Mouse (Mus musculus) thymus, postnatal 36 days (tissue): ENCODE data around the gene Slc5a1.
A peak's percentile ranks its signal among the peaks of the same experiment; 100 is the strongest.

ENCODE experiments used
- DNase-seq, 2 experiments: peaks; one replicate each; pipeline ENCODE4 v3.0.0; 2022; ENCODE audit warnings: mixed read lengths in 2 of 2

The Slc5a1 gene

GRCm38 (mm10) chr5:33104025-33104481 is at the start of gene Slc5a1:
Gene Slc5a1 (plus strand): TSS chr5:33104219.
- DNase-seq, result no peak

GRCm38 (mm10) chr5:33056126-33056765 is 47.8 kb upstream of the Slc5a1 start:
- DNase-seq, result no peak

- DNase-seq, result no peak
Measured at GRCm38 (mm10) chr5:33070071-33070470, 33.9 kb upstream of the Slc5a1 start.

- no peak for DNase-seq
Measured at GRCm38 (mm10) chr5:33076490-33077191, 27.4 kb upstream of the Slc5a1 start.

GRCm38 (mm10) chr5:33082896-33083295 is 21.1 kb upstream of the Slc5a1 start:
- no peak for DNase-seq

- no peak for DNase-seq
Measured at GRCm38 (mm10) chr5:33084599-33084998, 19.4 kb upstream of the Slc5a1 start.

GRCm38 (mm10) chr5:33091342-33091741 is 12.7 kb upstream of the Slc5a1 start:
- DNase-seq, result no peak

- no peak for DNase-seq
Measured at GRCm38 (mm10) chr5:33095315-33095714, 8.7 kb upstream of the Slc5a1 start.

GRCm38 (mm10) chr5:33102369-33103055 is 1.5 kb upstream of the Slc5a1 start:
- DNase-seq, result no peak

- DNase-seq, result no peak
Measured at GRCm38 (mm10) chr5:33104876-33105275, 857 bp downstream of the Slc5a1 start.

GRCm38 (mm10) chr5:33105660-33106059 is 1.6 kb downstream of the Slc5a1 start:
- no peak for DNase-seq

GRCm38 (mm10) chr5:33107056-33107455 is 3.0 kb downstream of the Slc5a1 start:
- DNase-seq, result no peak

GRCm38 (mm10) chr5:33107778-33108405 is 3.9 kb downstream of the Slc5a1 start:
- no peak for DNase-seq

GRCm38 (mm10) chr5:33121871-33122315 is 17.9 kb downstream of the Slc5a1 start:
- DNase-seq, result no peak

GRCm38 (mm10) chr5:33123658-33124057 is 19.6 kb downstream of the Slc5a1 start:
- DNase-seq, result no peak

- DNase-seq, result no peak
Measured at GRCm38 (mm10) chr5:33125318-33125717, 21.3 kb downstream of the Slc5a1 start.

- DNase-seq, result no peak
Measured at GRCm38 (mm10) chr5:33134132-33134531, 30.1 kb downstream of the Slc5a1 start.

GRCm38 (mm10) chr5:33135611-33136010 is 31.6 kb downstream of the Slc5a1 start:
- DNase-seq, result no peak

- DNase-seq, result no peak
Measured at GRCm38 (mm10) chr5:33142790-33143455, 38.9 kb downstream of the Slc5a1 start.

- DNase-seq, result peak in 1 of 2 experiments; percentile 5
Measured at GRCm38 (mm10) chr5:33144025-33144424, 40.0 kb downstream of the Slc5a1 start.

- DNase-seq, result no peak
Measured at GRCm38 (mm10) chr5:33146837-33147236, 42.8 kb downstream of the Slc5a1 start.

GRCm38 (mm10) chr5:33147691-33148090 is 43.7 kb downstream of the Slc5a1 start:
- DNase-seq, result no peak

GRCm38 (mm10) chr5:33193567-33193966 is 89.5 kb downstream of the Slc5a1 start:
- no peak for DNase-seq
